Mouse (Mus musculus): ENCODE measurements around the gene Sec61a2. TPM values are rescaled to one million over a fixed set of nuclear protein-coding genes. Genes with fewer than 3 reads are reported as not detected.

Sec61a2 gene
- polyA plus RNA-seq, 1 experiment from 2014 or later = 93.9 TPM

DNA sequence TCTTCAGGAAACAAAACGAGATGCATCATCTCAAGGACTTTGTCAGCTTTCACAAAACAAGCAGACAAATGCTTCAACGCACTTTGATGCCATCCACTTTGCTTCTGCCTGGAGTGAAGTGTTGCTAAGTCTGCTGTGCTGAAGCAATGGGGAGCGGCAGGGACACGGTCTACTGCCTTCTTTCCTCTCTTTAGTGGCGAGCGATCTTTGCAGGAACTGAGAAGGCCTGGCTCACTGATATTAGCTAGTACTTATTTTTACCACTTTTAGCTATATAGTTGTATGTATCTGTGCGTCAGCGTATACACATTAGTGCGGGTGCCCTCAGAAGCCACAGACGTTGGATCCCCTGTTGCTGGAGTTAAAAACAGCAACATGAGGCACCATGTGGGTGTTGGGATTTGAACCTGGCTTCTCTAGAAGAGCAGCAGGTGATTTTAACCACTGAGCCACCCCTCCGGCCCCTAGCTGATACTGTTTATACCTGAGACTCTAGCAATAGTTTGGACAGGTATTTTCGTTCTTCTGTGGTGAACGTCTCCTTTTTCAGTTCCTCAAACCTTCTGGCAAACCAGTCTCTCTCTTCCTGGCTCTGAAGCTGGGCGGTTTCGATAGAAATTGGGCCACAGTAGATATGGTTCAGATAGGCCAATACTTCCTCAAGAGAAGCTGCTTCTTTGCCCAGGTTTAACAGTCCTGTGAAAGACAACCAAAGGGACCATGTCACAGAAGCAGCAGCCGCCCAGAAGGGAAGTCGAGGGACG is 35.2 kb upstream of the Sec61a2 start:
- no peaks in the 10 kb centered on the region for H3K4me1 ChIP-seq
- H3K9me3 ChIP-seq = no peaks in the 10 kb centered on the region
- H3K4me3 ChIP-seq = no peak overlapping the region
- no peak overlapping the region for H3K27ac ChIP-seq
- no peak overlapping the region for H3K9ac ChIP-seq
- H3K4me2 ChIP-seq (replicated peaks) = no peak overlapping the region
- 91% methylated on average over 18 of the region's 18 CpGs for WGBS
- H3K27me3 ChIP-seq (replicated peaks) = no peaks in the 10 kb centered on the region
- ATAC-seq (ENCODE audit: low FRiP score, low read depth) = no peak
- peaks cover 17% of the 10 kb centered on the region; the same call in 1 of the 2 replicates for H3K36me3 ChIP-seq

DNA sequence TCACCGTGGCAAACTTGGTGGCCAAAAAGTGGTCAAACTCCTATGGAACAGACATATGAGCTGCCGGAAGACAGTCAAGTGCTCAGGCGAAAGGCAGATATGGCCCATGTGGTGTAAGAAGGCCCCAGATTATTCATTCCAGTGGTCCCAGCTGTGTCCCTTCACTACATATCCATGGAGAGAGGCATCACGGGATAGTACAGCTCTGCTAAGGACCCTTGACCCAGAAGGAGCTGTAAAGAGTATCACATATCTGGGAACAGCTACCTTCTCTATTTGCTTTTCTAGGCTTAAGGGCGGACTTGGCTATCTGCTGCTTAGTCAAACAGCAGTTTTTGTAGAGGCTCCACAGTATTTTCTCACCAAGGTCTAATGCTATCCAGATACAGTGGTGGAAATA is 34.6 kb upstream of the Sec61a2 start:
- H3K27ac ChIP-seq = no peak overlapping the region
- WGBS = 87% methylated on average over 5 of the region's 5 CpGs
- no peaks in the 10 kb centered on the region for H3K4me1 ChIP-seq
- H3K9me3 ChIP-seq = no peaks in the 10 kb centered on the region
- no peak overlapping the region for H3K4me3 ChIP-seq
- H3K36me3 ChIP-seq = peaks cover 17% of the 10 kb centered on the region; the same call in 1 of the 2 replicates
- H3K4me2 ChIP-seq (replicated peaks) = no peak overlapping the region
- ATAC-seq (ENCODE audit: low FRiP score, low read depth) = no peak
- no peaks in the 10 kb centered on the region for H3K27me3 ChIP-seq (replicated peaks)
- H3K9ac ChIP-seq = no peak overlapping the region

GRCm38 (mm10) chr2:5927481-5927880 is 32.2 kb upstream of the Sec61a2 start:
- Histone ChIP-seq H3K36me3 (peaks cover 17% of the 10 kb centered on the region; the same call in 1 of the 2 replicates), H3K9ac (no peak overlapping the region), H3K4me1 (no peaks in the 10 kb centered on the region), H3K9me3 (no peaks in the 10 kb centered on the region), H3K4me2 (replicated peaks) (no peak overlapping the region), H3K4me3 (no peak overlapping the region), H3K27me3 (replicated peaks) (no peaks in the 10 kb centered on the region), H3K27ac (no peak overlapping the region)
- no peak for ATAC-seq (ENCODE audit: low FRiP score, low read depth)
- 94% methylated on average over 5 of the region's 5 CpGs for WGBS

DNA sequence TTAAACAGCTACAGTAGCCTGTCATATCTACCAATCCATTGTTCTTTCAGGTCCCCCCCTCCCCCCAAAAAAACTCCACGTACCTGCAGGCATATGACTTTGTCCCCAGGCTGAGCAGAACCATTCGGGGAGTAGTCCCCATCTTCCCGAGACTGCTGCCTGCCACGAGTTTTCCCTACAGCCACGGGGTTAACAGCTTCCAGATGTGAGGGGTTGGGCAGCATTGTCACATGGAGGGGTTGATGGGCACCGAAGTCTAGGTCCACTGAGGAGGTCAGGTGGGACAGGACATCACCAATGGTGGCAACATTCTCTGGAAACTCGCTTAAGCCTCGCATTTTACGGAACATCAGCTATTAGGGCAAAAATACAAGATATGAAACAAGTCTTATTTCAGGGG is 28.6 kb upstream of the Sec61a2 start:
- Histone ChIP-seq H3K27me3 (replicated peaks) (no peaks in the 10 kb centered on the region), H3K9ac (no peak overlapping the region), H3K4me2 (replicated peaks) (no peak overlapping the region), H3K27ac (no peak overlapping the region), H3K36me3 (peaks cover 12% of the 10 kb centered on the region), H3K4me1 (no peaks in the 10 kb centered on the region), H3K4me3 (no peak overlapping the region), H3K9me3 (no peaks in the 10 kb centered on the region)
- ATAC-seq (ENCODE audit: low FRiP score, low read depth) = no peak
- 84% methylated on average over 9 of the region's 9 CpGs for WGBS

- H3K36me3 ChIP-seq = peaks cover 7% of the 10 kb centered on the region
- H3K9me3 ChIP-seq = no peaks in the 10 kb centered on the region
- no peak for ATAC-seq (ENCODE audit: low FRiP score, low read depth)
- H3K9ac ChIP-seq = no peak overlapping the region
- H3K27me3 ChIP-seq (replicated peaks) = no peaks in the 10 kb centered on the region
- H3K4me3 ChIP-seq = no peak overlapping the region
- no peaks in the 10 kb centered on the region for H3K4me1 ChIP-seq
- 94% methylated on average over 6 of the region's 6 CpGs for WGBS
- H3K27ac ChIP-seq = no peak overlapping the region
- no peak overlapping the region for H3K4me2 ChIP-seq (replicated peaks)
These were observed 27.6 kb upstream of the Sec61a2 start for GRCm38 (mm10) chr2:5922823-5923222.

- no peak for ATAC-seq (ENCODE audit: low FRiP score, low read depth)
- Histone ChIP-seq H3K27ac (no peak overlapping the region), H3K4me1 (0 out of 2 replicates have a peak, but pooled peaks cover 3% of the 10 kb centered on the region), H3K4me3 (no peak overlapping the region), H3K4me2 (replicated peaks) (no peak overlapping the region), H3K9ac (no peak overlapping the region), H3K36me3 (peaks cover 4% of the 10 kb centered on the region; the same call in 1 of the 2 replicates), H3K9me3 (no peaks in the 10 kb centered on the region), H3K27me3 (replicated peaks) (no peaks in the 10 kb centered on the region)
- 64% methylated on average over 16 of the region's 16 CpGs for WGBS
These were observed 16.2 kb upstream of the Sec61a2 start for GRCm38 (mm10) chr2:5911282-5911965.

- H3K4me2 ChIP-seq (replicated peaks) = no peak overlapping the region
- H3K27ac ChIP-seq = no peak overlapping the region
- H3K36me3 ChIP-seq = peaks cover 8% of the 10 kb centered on the region; the same call in 1 of the 2 replicates
- no peak overlapping the region for H3K4me3 ChIP-seq
- no peaks in the 10 kb centered on the region for H3K27me3 ChIP-seq (replicated peaks)
- WGBS = 51% methylated on average over 3 of the region's 3 CpGs
- no peak for ATAC-seq (ENCODE audit: low FRiP score, low read depth)
- H3K9me3 ChIP-seq = no peaks in the 10 kb centered on the region
- H3K9ac ChIP-seq = no peak overlapping the region
- H3K4me1 ChIP-seq = 0 out of 2 replicates have a peak, but pooled peaks cover under 1% of the 10 kb centered on the region
These were observed 11.4 kb upstream of the Sec61a2 start for GRCm38 (mm10) chr2:5906625-5907024.

- Histone ChIP-seq H3K9ac (no peak overlapping the region), H3K36me3 (peaks cover 9% of the 10 kb centered on the region; the same call in 1 of the 2 replicates), H3K27me3 (replicated peaks) (no peaks in the 10 kb centered on the region), H3K27ac (no peak overlapping the region), H3K4me2 (replicated peaks) (no peak overlapping the region), H3K9me3 (no peaks in the 10 kb centered on the region), H3K4me3 (no peak overlapping the region), H3K4me1 (no peaks in the 10 kb centered on the region)
- ATAC-seq (ENCODE audit: low FRiP score, low read depth) = no peak
- WGBS = 58% methylated on average over 5 of the region's 5 CpGs
These were observed 10.9 kb upstream of the Sec61a2 start for GRCm38 (mm10) chr2:5906092-5906491.

DNA sequence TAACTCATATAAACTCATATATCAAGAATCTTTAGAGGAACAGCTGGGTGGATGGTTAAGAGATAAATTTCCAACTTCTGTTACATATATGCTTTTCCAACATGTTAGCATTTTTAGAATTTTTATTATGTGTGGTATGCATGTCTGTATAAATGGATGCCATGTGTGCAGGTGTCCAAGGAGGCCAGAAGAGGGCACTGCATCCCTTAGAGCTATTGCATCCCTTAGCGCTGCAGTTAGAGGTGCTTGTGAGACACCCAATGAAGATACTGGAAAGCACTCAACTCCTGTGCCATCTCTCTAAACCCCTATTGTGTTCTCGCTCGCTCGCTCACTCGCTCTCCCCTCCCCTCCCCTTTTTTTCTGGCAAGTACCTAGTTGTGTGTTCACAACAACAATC is 4.9 kb upstream of the Sec61a2 start:
- no peak for ATAC-seq (ENCODE audit: low FRiP score, low read depth)
- WGBS = 58% methylated on average over 5 of the region's 5 CpGs
- Histone ChIP-seq H3K27ac (no peak overlapping the region), H3K4me1 (no peaks in the 10 kb centered on the region), H3K9me3 (no peaks in the 10 kb centered on the region), H3K4me2 (replicated peaks) (no peak overlapping the region), H3K9ac (no peak overlapping the region), H3K4me3 (no peak overlapping the region), H3K27me3 (replicated peaks) (no peaks in the 10 kb centered on the region), H3K36me3 (peaks cover 14% of the 10 kb centered on the region; the same call in 1 of the 2 replicates)

DNA sequence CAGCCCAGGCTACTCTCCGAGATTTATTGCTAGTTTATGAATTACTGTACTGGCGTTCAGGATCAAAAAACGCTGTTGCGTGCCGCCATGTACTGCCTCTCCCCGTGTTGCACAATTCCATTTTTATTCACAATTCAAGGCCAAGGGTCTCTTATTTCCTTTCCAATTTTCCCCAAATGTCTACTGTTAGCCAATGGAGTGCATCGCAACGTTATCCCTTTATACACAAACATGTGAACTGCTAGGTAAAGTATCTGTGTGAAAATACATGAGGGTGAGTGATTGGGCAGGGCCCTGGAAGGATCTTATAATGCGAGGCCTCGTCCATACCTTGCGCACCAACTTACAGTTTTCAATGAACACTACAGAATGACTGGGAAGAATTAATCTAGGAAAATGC is 936 bp downstream of the Sec61a2 start:
- Histone ChIP-seq H3K9ac (peak overlapping the region; percentile 86; the same call in 1 of the 2 replicates), H3K27ac (no peak overlapping the region), H3K9me3 (no peaks in the 10 kb centered on the region), H3K4me1 (no peaks in the 10 kb centered on the region), H3K27me3 (replicated peaks) (no peaks in the 10 kb centered on the region), H3K36me3 (peaks cover 8% of the 10 kb centered on the region; the same call in 1 of the 2 replicates), H3K4me2 (replicated peaks) (peak overlapping the region; percentile 68), H3K4me3 (peak overlapping the region; percentile 80)
- ATAC-seq (ENCODE audit: low FRiP score, low read depth) = no peak
- WGBS = 35% methylated on average over 11 of the region's 11 CpGs

GRCm38 (mm10) chr2:5889412-5889811 is 5.8 kb downstream of the Sec61a2 start:
- WGBS = 81% methylated on average over 2 of the region's 2 CpGs
- H3K4me1 ChIP-seq = no peaks in the 10 kb centered on the region
- no peak overlapping the region for H3K4me3 ChIP-seq
- H3K27me3 ChIP-seq (replicated peaks) = no peaks in the 10 kb centered on the region
- ATAC-seq (ENCODE audit: low FRiP score, low read depth) = no peak
- H3K9ac ChIP-seq = no peak overlapping the region
- peaks cover 38% of the 10 kb centered on the region for H3K36me3 ChIP-seq
- no peak overlapping the region for H3K27ac ChIP-seq
- no peaks in the 10 kb centered on the region for H3K9me3 ChIP-seq
- H3K4me2 ChIP-seq (replicated peaks) = no peak overlapping the region

GRCm38 (mm10) chr2:5888865-5889264 is 6.4 kb downstream of the Sec61a2 start:
- H3K9ac ChIP-seq = no peak overlapping the region
- no peak overlapping the region for H3K27ac ChIP-seq
- 86% methylated on average over 5 of the region's 5 CpGs for WGBS
- no peaks in the 10 kb centered on the region for H3K27me3 ChIP-seq (replicated peaks)
- H3K4me3 ChIP-seq = no peak overlapping the region
- no peak overlapping the region for H3K4me2 ChIP-seq (replicated peaks)
- ATAC-seq (ENCODE audit: low FRiP score, low read depth) = no peak
- no peaks in the 10 kb centered on the region for H3K9me3 ChIP-seq
- H3K4me1 ChIP-seq = no peaks in the 10 kb centered on the region
- H3K36me3 ChIP-seq = peaks cover 41% of the 10 kb centered on the region

All from neural tube, embryonic 12.5 days (tissue).